Mouse (Mus musculus) liver, postnatal 0 days (tissue): Measurements from ENCODE around the gene A730009L09Rik.

Experiments
- CTCF ChIP-seq: sonication (generic); IDR thresholded peaks from 2 replicates; pipeline ENCODE4 v1.5.1; 2016; ENCODE audit warnings: antibody characterized with exemption, low read depth
- EP300 ChIP-seq: IDR thresholded peaks from 2 replicates; pipeline ENCODE4 v1.6.1; 2016; ENCODE audit warnings: antibody characterized with exemption, low read depth, mild to moderate bottlenecking

- TF ChIP-seq CTCF (no peak), EP300 (no peak)
Observed at GRCm38 (mm10) chr16:84553981-84554380, 39.1 kb downstream of the A730009L09Rik start.
